Mouse (Mus musculus) thymus, adult 2 months (tissue): ENCODE results near the gene Wdr89. TPM values are rescaled to one million over a fixed set of nuclear protein-coding genes. Genes with fewer than 3 reads are reported as not detected.
"Not testable (repeated sequence)": the region's sequence is repeated elsewhere in the genome, so short reads cannot be mapped to it uniquely, and the experiment has no call there.

Experiments
- DNase-seq: peaks from one replicate; pipeline ENCODE4 v3.0.0; 2021
- H3K27ac ChIP-seq: fragments of 200-500 bp; 2 replicates; pipeline ENCODE4 v1.5.1; 2012; ENCODE audit warnings: low read length, control low read depth; ENCODE audit not compliant: control insufficient read depth, insufficient read depth
- H3K27me3 ChIP-seq: fragments of 200-500 bp; 2 replicates; pipeline ENCODE4 v1.6.1; 2012; ENCODE audit warnings: mild to moderate bottlenecking, low read length, moderate library complexity, mixed read lengths; ENCODE audit not compliant: control insufficient read depth, insufficient read depth
- H3K36me3 ChIP-seq: fragments of 200-500 bp; 2 replicates; pipeline ENCODE4 v1.6.1; 2012; ENCODE audit warnings: mild to moderate bottlenecking, low read length, moderate library complexity; ENCODE audit not compliant: control insufficient read depth, insufficient read depth
- H3K4me1 ChIP-seq: fragments of 200-500 bp; replicated peaks from 2 replicates; pipeline ENCODE4 v1.6.1; 2012; ENCODE audit warnings: low read length; ENCODE audit not compliant: control insufficient read depth, insufficient read depth
- H3K4me3 ChIP-seq: fragments of 200-500 bp; 2 replicates; pipeline ENCODE4 v1.5.1; 2012; ENCODE audit warnings: mild to moderate bottlenecking, low read length, control low read depth, moderate library complexity; ENCODE audit not compliant: control insufficient read depth, insufficient read depth
- CTCF ChIP-seq: fragments of 200-500 bp; IDR thresholded peaks from 2 replicates; pipeline ENCODE4 v1.5.1; 2012; ENCODE audit warnings: mild to moderate bottlenecking, control low read depth, low read length, moderate library complexity, borderline replicate concordance; ENCODE audit not compliant: control insufficient read depth, poor library complexity, insufficient read depth; ENCODE audit errors: extremely low read depth
- POLR2A ChIP-seq: fragments of 200-500 bp; IDR thresholded peaks from 2 replicates; pipeline ENCODE4 v1.6.1; 2012; ENCODE audit warnings: mild to moderate bottlenecking, low read length, control low read depth, moderate library complexity; ENCODE audit not compliant: control insufficient read depth, poor library complexity, insufficient read depth; ENCODE audit errors: extremely low read depth
- WGBS: fragments of 180-500 bp; shearing (Covaris S2); methylation state at CpG from one replicate; pipeline ENCODE4 v1.1.7; 2018; 5-methylcytosine and 5-hydroxymethylcytosine counted together
- polyA plus RNA-seq: library from polyadenylated mRNA; depleted of rRNA; stranded (reverse); fragments of >200 nt; gene quantifications from 2 replicates; pipeline ENCODE4 v1.2.3, GENCODE M21; 2012; rRNA removed

Wdr89 gene
- polyA plus RNA-seq = 3.2 and 4.6 TPM in 2 replicates

DNA sequence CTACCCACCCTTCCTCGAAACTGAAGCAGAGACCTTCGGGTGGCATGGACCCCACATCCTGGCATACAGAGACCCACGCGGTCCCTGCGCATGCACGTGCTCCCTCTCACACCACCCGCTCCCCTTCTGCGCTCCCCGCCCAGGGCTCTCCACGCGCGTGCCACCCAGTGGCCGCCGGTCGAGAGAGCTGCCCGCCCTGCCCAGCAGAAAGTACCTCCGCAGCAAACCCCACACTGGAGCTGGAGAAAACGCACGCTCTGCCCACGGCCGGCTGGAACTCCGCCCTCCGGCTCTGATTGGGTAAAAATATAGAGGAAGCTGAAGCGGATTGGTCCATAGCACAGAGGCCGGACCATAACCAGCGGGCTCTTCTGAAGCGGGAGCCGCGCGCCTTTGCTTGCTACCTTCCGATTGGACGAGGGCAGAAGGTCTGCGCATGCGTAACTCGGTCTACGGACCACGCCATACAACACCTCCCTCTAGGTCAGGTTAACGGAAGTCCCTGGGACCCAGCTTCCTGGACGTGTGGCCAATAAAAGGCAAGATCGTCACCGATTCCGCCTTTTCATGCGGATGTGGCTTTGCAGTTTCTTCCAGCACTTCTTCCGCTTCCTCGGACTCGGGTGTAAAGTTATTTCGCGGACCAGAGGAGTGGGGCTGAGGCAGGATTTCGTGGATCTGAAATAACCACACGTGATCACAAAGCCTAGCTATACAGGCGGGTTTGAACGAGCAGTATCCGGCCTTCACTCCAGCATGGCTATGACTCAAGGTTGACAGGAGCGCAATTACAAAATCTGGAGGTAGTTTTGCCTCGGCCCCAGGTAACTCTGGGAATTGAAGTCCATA is at the start of gene Wdr89:
Gene Wdr89, minus strand, starts transcription at position 280 of the 849 bp plus-strand sequence.
- under 1% methylated on average over 55 of the region's 55 CpGs for WGBS
- Histone ChIP-seq H3K27ac (peak within 1 kb of the TSS; percentile 82), H3K4me1 (peaks cover 6% of the 10 kb centered on the region), H3K27me3 (no peaks in the 10 kb centered on the region), H3K36me3 (no peaks in the 10 kb centered on the region), H3K4me3 (peak within 1 kb of the TSS; percentile 75)
- peak; percentile 97 for DNase-seq
- TF ChIP-seq CTCF = no peak
- TF ChIP-seq POLR2A = peak; percentile 53

DNA sequence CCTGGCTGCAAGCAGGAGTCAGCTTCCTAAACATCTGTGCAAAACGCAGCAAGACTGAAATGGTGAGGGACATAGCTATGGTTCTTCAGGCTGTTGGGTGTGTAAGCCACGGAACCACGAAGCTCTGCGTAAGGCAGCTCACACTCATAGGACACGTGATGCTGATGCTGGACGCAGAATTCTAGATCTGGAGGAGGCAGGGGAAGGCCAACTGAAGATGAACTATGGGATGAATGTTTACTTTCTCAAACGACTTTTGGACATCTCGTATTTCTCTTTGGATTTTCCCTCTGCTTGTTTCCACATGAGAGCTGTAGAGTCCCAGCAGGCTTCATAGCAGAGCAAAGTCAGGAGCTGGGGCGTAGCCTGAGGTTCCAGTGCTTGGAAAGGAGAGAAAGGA is 44.3 kb upstream of the Wdr89 start:
- no peak for DNase-seq
- Histone ChIP-seq H3K27ac (peak overlapping the region; percentile 37; the same call in 1 of the 2 replicates), H3K36me3 (peaks cover 19% of the 10 kb centered on the region), H3K4me1 (no peaks in the 10 kb centered on the region), H3K27me3 (no peaks in the 10 kb centered on the region), H3K4me3 (no peak overlapping the region)
- 83% methylated on average over 9 of the region's 9 CpGs for WGBS
- no peak for TF ChIP-seq CTCF
- TF ChIP-seq POLR2A = no peak

- not testable (repeated sequence) for DNase-seq, H3K4me3 ChIP-seq, H3K4me1 ChIP-seq, H3K27me3 ChIP-seq, H3K27ac ChIP-seq
- WGBS = 82% methylated on average over 7 of the region's 7 CpGs
- peaks cover 19% of the 10 kb centered on the region for H3K36me3 ChIP-seq
These were observed 43.6 kb upstream of the Wdr89 start for GRCm38 (mm10) chr12:75712905-75713304.

- Histone ChIP-seq H3K4me1 (no peaks in the 10 kb centered on the region), H3K27ac (no peak overlapping the region), H3K27me3 (no peaks in the 10 kb centered on the region), H3K36me3 (peaks cover 10% of the 10 kb centered on the region), H3K4me3 (no peak overlapping the region)
- no peak for TF ChIP-seq CTCF
- no peak for TF ChIP-seq POLR2A
- no peak for DNase-seq
- WGBS = 96% methylated on average over 9 of the region's 9 CpGs
These were observed 41.4 kb upstream of the Wdr89 start for GRCm38 (mm10) chr12:75710596-75711376.

- DNase-seq = no peak
- H3K27ac ChIP-seq = no peak overlapping the region
- WGBS = 91% methylated on average over 2 of the region's 2 CpGs
- H3K36me3 ChIP-seq = peaks cover 10% of the 10 kb centered on the region; the same call in 1 of the 2 replicates
- no peaks in the 10 kb centered on the region for H3K27me3 ChIP-seq
- H3K4me1 ChIP-seq = no peaks in the 10 kb centered on the region
- TF ChIP-seq CTCF (no peak), POLR2A (no peak)
- H3K4me3 ChIP-seq = no peak overlapping the region
These were observed 40.2 kb upstream of the Wdr89 start for GRCm38 (mm10) chr12:75709506-75709905.

DNA sequence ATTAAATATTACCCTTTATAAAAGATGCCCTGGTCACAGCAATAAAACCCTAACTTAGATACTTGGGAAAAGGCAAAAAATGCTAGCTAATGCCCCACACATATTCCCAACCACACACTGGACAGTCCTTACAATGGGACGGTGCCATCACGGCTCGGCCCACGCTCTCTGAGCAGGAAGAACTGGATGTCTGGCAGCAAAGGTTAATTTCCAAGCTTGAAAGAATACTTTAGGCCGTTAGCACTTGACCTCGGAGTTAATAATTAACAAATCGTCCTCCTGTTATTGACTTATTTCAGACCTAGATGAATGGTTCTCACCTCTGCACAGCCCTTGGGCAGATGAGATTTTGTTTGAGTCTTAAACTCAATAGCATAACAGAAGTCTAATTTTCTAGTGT is 37.3 kb upstream of the Wdr89 start:
- TF ChIP-seq CTCF = no peak
- TF ChIP-seq POLR2A = no peak
- no peak for DNase-seq
- WGBS = 98% methylated on average over 7 of the region's 7 CpGs
- no peaks in the 10 kb centered on the region for H3K27me3 ChIP-seq
- H3K27ac ChIP-seq = no peak overlapping the region
- H3K4me1 ChIP-seq = no peaks in the 10 kb centered on the region
- H3K36me3 ChIP-seq = no peaks in the 10 kb centered on the region
- no peak overlapping the region for H3K4me3 ChIP-seq
